Comparison of ENCODE assay signal across 13 mouse cellular contexts in the genomic region with DNA sequence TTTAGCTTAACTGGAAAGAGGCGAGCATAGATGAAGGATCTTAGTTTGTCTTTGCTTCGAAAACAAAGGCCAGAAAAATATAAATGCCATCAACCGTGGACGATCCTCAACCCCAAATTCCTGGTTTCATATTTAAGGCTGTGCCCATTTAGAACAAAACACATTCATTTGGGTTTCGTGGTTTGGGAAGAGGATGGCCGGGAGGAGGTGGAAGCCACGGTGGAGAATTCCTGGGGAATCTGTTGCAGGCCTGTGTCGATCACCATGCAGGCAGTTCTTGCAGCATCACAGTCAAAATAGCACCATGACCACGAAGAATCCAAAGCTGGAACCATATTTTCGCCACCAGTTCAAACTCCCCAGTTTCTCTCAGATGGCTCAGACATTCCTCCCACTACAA.
"Had no signal": no experiment of that assay in that cellular context is flagged by ENCODE, and none has a peak within 500 bp of the region (broad histone marks: within the 10 kb centered on the region; RNA-seq: fewer than 3 reads in every experiment).

No protein-coding gene starts in this region.

- ATAC-seq: liver, postnatal 0 days; midbrain, embryonic 16.5 days had no signal

- H3K27me3 ChIP-seq: limb, embryonic 12.5 days; liver, embryonic 13.5 days; lung, embryonic 15.5 days; megakaryocyte, embryonic 14.5 days had no signal

- DNase-seq: kidney, postnatal 36 days; liver; liver, embryonic 13.5 days; liver, postnatal 0 days; lung, postnatal 14 days; right cerebral cortex, adult 18-20 months; right cerebral cortex, postnatal 4 days; spleen, adult 18-20 months; thymus, postnatal 36 days had no signal
